Mouse (Mus musculus): ENCODE results near the gene Skor1.

Gene Skor1

GRCm38 (mm10) chr9:63163756-63164155 lies 15.0 kb upstream of the Skor1 start:
- Histone ChIP-seq H3K36me3 (ENCODE audit: insufficient read depth, low read length) (no peaks in the 10 kb centered on the region), H3K4me3 (replicated peaks; ENCODE audit: low read length) (no peak overlapping the region), H3K27me3 (ENCODE audit: insufficient read depth, low read length) (peaks cover 8% of the 10 kb centered on the region; the same call in 1 of the 2 replicates), H3K9me3 (ENCODE audit: low read length) (no peaks in the 10 kb centered on the region), H3K4me1 (replicated peaks; ENCODE audit: low read depth, low read length) (peaks cover 28% of the 10 kb centered on the region)
- TF ChIP-seq NANOG (IDR thresholded peaks at IDR 0.05; ENCODE audit: borderline replicate concordance, low read length) (no peak), POU5F1 (IDR thresholded peaks at IDR 0.05; ENCODE audit: borderline replicate concordance, low read length) (no peak), CTCF (conservative IDR thresholded peaks at IDR 0.05; ENCODE audit: low read length) (peak; percentile 17; the same call in 1 of the 2 replicates)

GRCm38 (mm10) chr9:63151949-63152348 lies 3.2 kb upstream of the Skor1 start:
- no peaks in the 10 kb centered on the region for H3K36me3 ChIP-seq (ENCODE audit: insufficient read depth, low read length)
- peaks cover 82% of the 10 kb centered on the region for H3K27me3 ChIP-seq (ENCODE audit: insufficient read depth, low read length)
- peaks cover 9% of the 10 kb centered on the region for H3K9me3 ChIP-seq (ENCODE audit: low read length)
- peaks cover 44% of the 10 kb centered on the region for H3K4me1 ChIP-seq (replicated peaks; ENCODE audit: low read depth, low read length)
- TF ChIP-seq CTCF (conservative IDR thresholded peaks at IDR 0.05; ENCODE audit: low read length): no peak
- TF ChIP-seq POU5F1 (IDR thresholded peaks at IDR 0.05; ENCODE audit: borderline replicate concordance, low read length): no peak
- no peak for TF ChIP-seq NANOG (IDR thresholded peaks at IDR 0.05; ENCODE audit: borderline replicate concordance, low read length)
- H3K4me3 ChIP-seq (replicated peaks; ENCODE audit: low read length): 0 out of 2 replicates have a peak overlapping the region, but pooled peaks have one; percentile 26

- peaks cover 9% of the 10 kb centered on the region for H3K9me3 ChIP-seq (ENCODE audit: low read length)
- peaks cover 83% of the 10 kb centered on the region for H3K27me3 ChIP-seq (ENCODE audit: insufficient read depth, low read length)
- H3K36me3 ChIP-seq (ENCODE audit: insufficient read depth, low read length): no peaks in the 10 kb centered on the region
- no peak for TF ChIP-seq CTCF (conservative IDR thresholded peaks at IDR 0.05; ENCODE audit: low read length)
- TF ChIP-seq POU5F1 (IDR thresholded peaks at IDR 0.05; ENCODE audit: borderline replicate concordance, low read length): no peak
- no peak for TF ChIP-seq NANOG (IDR thresholded peaks at IDR 0.05; ENCODE audit: borderline replicate concordance, low read length)
- H3K4me1 ChIP-seq (replicated peaks; ENCODE audit: low read depth, low read length): peaks cover 51% of the 10 kb centered on the region
- peak overlapping the region; percentile 26; the same call in 1 of the 2 replicates for H3K4me3 ChIP-seq (replicated peaks; ENCODE audit: low read length)
These were observed 2.5 kb upstream of the Skor1 start for GRCm38 (mm10) chr9:63151072-63151870.

GRCm38 (mm10) chr9:63150086-63150800 lies 1.5 kb upstream of the Skor1 start:
- no peak for TF ChIP-seq CTCF (conservative IDR thresholded peaks at IDR 0.05; ENCODE audit: low read length)
- TF ChIP-seq NANOG (IDR thresholded peaks at IDR 0.05; ENCODE audit: borderline replicate concordance, low read length): no peak
- no peak for TF ChIP-seq POU5F1 (IDR thresholded peaks at IDR 0.05; ENCODE audit: borderline replicate concordance, low read length)
- Histone ChIP-seq H3K4me3 (replicated peaks; ENCODE audit: low read length) (peak overlapping the region; percentile 73), H3K27me3 (ENCODE audit: insufficient read depth, low read length) (peaks cover 90% of the 10 kb centered on the region), H3K4me1 (replicated peaks; ENCODE audit: low read depth, low read length) (peaks cover 60% of the 10 kb centered on the region), H3K9me3 (ENCODE audit: low read length) (peaks cover 9% of the 10 kb centered on the region), H3K36me3 (ENCODE audit: insufficient read depth, low read length) (no peaks in the 10 kb centered on the region)

GRCm38 (mm10) chr9:63149372-63149766 lies 608 bp upstream of the Skor1 start:
- Histone ChIP-seq H3K4me3 (replicated peaks; ENCODE audit: low read length) (peak overlapping the region; percentile 73), H3K27me3 (ENCODE audit: insufficient read depth, low read length) (peaks cover 96% of the 10 kb centered on the region), H3K9me3 (ENCODE audit: low read length) (peaks cover 9% of the 10 kb centered on the region), H3K36me3 (ENCODE audit: insufficient read depth, low read length) (no peaks in the 10 kb centered on the region), H3K4me1 (replicated peaks; ENCODE audit: low read depth, low read length) (peaks cover 64% of the 10 kb centered on the region)
- TF ChIP-seq POU5F1 (IDR thresholded peaks at IDR 0.05; ENCODE audit: borderline replicate concordance, low read length) (no peak), CTCF (conservative IDR thresholded peaks at IDR 0.05; ENCODE audit: low read length) (no peak), NANOG (IDR thresholded peaks at IDR 0.05; ENCODE audit: borderline replicate concordance, low read length) (no peak)

- TF ChIP-seq NANOG (IDR thresholded peaks at IDR 0.05; ENCODE audit: borderline replicate concordance, low read length) (no peak), CTCF (conservative IDR thresholded peaks at IDR 0.05; ENCODE audit: low read length) (no peak), POU5F1 (IDR thresholded peaks at IDR 0.05; ENCODE audit: borderline replicate concordance, low read length) (no peak)
- H3K4me1 ChIP-seq (replicated peaks; ENCODE audit: low read depth, low read length): peaks cover 79% of the 10 kb centered on the region
These were observed 863 bp downstream of the Skor1 start for GRCm38 (mm10) chr9:63147786-63148409.

GRCm38 (mm10) chr9:63147296-63147695 lies 1.5 kb downstream of the Skor1 start:
- Histone ChIP-seq H3K27me3 (ENCODE audit: insufficient read depth, low read length) (peaks cover 98% of the 10 kb centered on the region), H3K9me3 (ENCODE audit: low read length) (no peaks in the 10 kb centered on the region), H3K4me3 (replicated peaks; ENCODE audit: low read length) (peak overlapping the region; percentile 69), H3K4me1 (replicated peaks; ENCODE audit: low read depth, low read length) (peaks cover 81% of the 10 kb centered on the region), H3K36me3 (ENCODE audit: insufficient read depth, low read length) (no peaks in the 10 kb centered on the region)
- TF ChIP-seq POU5F1 (IDR thresholded peaks at IDR 0.05; ENCODE audit: borderline replicate concordance, low read length) (no peak), CTCF (conservative IDR thresholded peaks at IDR 0.05; ENCODE audit: low read length) (no peak)

More at GRCm38 (mm10) chr9:63147786-63148409, 863 bp downstream of the Skor1 start:
- Histone ChIP-seq H3K36me3 (ENCODE audit: insufficient read depth, low read length) (no peaks in the 10 kb centered on the region), H3K27me3 (ENCODE audit: insufficient read depth, low read length) (peaks cover 98% of the 10 kb centered on the region), H3K9me3 (ENCODE audit: low read length) (no peaks in the 10 kb centered on the region), H3K4me3 (replicated peaks; ENCODE audit: low read length) (peak overlapping the region; percentile 73)

GRCm38 (mm10) chr9:63146856-63147274 lies 1.9 kb downstream of the Skor1 start:
- H3K36me3 ChIP-seq (ENCODE audit: insufficient read depth, low read length): no peaks in the 10 kb centered on the region
- no peak for TF ChIP-seq CTCF (conservative IDR thresholded peaks at IDR 0.05; ENCODE audit: low read length)
- no peak for TF ChIP-seq POU5F1 (IDR thresholded peaks at IDR 0.05; ENCODE audit: borderline replicate concordance, low read length)
- TF ChIP-seq NANOG (IDR thresholded peaks at IDR 0.05; ENCODE audit: borderline replicate concordance, low read length): no peak
- peak overlapping the region; percentile 69 for H3K4me3 ChIP-seq (replicated peaks; ENCODE audit: low read length)
- peaks cover 98% of the 10 kb centered on the region for H3K27me3 ChIP-seq (ENCODE audit: insufficient read depth, low read length)
- H3K4me1 ChIP-seq (replicated peaks; ENCODE audit: low read depth, low read length): peaks cover 83% of the 10 kb centered on the region
- H3K9me3 ChIP-seq (ENCODE audit: low read length): no peaks in the 10 kb centered on the region
